Mouse (Mus musculus) megakaryocyte-erythroid progenitor cell, adult 5 weeks (primary cell): ENCODE data around the gene Fthl17c. TPM values are rescaled to one million over a fixed set of nuclear protein-coding genes. Genes with fewer than 3 reads are reported as not detected.

Experiments
- polyA plus RNA-seq: library from polyadenylated mRNA; stranded (reverse); fragments of >175 nt; gene quantifications from 2 replicates; pipeline ENCODE4 v1.2.3, GENCODE M21; 2012

The Fthl17c gene
- polyA plus RNA-seq = not detected in 2 replicates

DNA sequence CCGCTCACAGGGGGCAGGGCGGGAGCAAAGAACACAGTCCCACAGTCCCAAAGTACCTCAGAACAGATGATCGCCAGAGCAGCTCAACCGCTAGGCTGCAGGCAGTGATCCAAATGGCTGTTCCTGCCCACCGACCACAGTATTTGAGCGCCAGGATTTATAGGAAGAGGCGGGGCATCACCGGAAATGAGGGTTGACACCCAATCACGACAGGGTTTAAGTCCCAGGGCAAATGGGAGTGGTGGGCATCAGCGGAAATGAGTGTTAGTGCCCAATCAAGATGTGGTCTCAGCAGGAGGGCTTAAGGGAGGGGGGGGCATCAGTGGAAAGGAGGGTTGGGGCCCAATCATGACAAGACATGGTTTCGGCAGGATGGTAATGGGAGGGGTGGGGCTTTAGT, at the start of gene Fthl17c:
Fthl17c (minus strand) TSS at position 101 of the 400 bp plus-strand sequence.

DNA sequence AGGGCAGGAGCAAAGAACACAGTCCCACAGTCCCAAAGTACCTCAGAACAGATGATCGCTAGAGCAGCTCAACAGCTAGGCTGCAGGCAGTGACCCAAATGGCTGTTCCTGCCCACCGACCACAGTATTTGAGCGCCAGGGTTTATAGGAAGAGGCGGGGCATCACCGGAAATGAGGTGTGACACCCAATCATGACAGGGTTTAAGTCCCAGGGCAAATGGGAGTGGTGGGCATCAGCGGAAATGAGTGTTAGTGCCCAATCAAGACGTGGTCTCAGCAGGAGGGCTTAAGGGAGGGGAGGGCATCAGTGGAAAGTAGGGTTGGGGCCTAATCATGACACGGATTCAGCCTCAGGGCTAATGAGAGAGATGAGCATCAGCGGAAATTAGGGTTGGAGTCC, 10.3 kb upstream of the Fthl17c start, which contains the start of gene Fthl17d:
Fthl17d (minus strand) TSS at position 101 of the 400 bp plus-strand sequence.

DNA sequence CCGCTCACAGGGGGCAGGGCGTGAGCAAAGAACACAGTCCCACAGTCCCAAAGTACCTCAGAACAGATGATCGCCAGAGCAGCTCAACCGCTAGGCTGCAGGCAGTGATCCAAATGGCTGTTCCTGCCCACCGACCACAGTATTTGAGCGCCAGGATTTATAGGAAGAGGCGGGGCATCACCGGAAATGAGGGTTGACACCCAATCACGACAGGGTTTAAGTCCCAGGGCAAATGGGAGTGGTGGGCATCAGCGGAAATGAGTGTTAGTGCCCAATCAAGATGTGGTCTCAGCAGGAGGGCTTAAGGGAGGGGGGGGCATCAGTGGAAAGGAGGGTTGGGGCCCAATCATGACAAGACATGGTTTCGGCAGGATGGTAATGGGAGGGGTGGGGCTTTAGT, 13.5 kb downstream of the Fthl17c start, which contains the start of gene Fthl17b:
Fthl17b (minus strand) TSS at position 101 of the 400 bp plus-strand sequence.

Other genes starting within 250 kb of the Fthl17c start
- not detected in 2 replicates for gene Ssx9, start 228.1 kb downstream of the Fthl17c start, polyA plus RNA-seq
- not detected in 2 replicates for gene Ssxb5, start 172.9 kb downstream of the Fthl17c start, polyA plus RNA-seq
- gene Gm6592, start 132.6 kb downstream of the Fthl17c start, polyA plus RNA-seq = not detected in 2 replicates
- gene Gm5751, start 102.3 kb downstream of the Fthl17c start, polyA plus RNA-seq = not detected in 2 replicates
- gene B630019K06Rik, start 84.2 kb downstream of the Fthl17c start, polyA plus RNA-seq = 4.0 and 5.5 TPM in 2 replicates
- not detected in 2 replicates for gene Fthl17b, start 13.6 kb downstream of the Fthl17c start, polyA plus RNA-seq
- not detected in 2 replicates for gene Fthl17d, start 10.2 kb upstream of the Fthl17c start, polyA plus RNA-seq
- not detected in 2 replicates for gene Fthl17e, start 56.9 kb upstream of the Fthl17c start, polyA plus RNA-seq
- not detected in 2 replicates for gene Fthl17f, start 86.5 kb upstream of the Fthl17c start, polyA plus RNA-seq
- gene 4930402K13Rik, start 128.0 kb upstream of the Fthl17c start, polyA plus RNA-seq = not detected in 2 replicates
- 0.09 and 0.10 TPM in 2 replicates for gene Lancl3, start 223.3 kb upstream of the Fthl17c start, polyA plus RNA-seq